Mouse (Mus musculus) cerebellum, postnatal 25 days (tissue): Measurements from ENCODE around the gene Agmat.
A peak's percentile ranks its signal among the peaks of the same experiment; 100 is the strongest.
"Not testable (repeated sequence)": the region's sequence is repeated elsewhere in the genome, so short reads cannot be mapped to it uniquely, and the experiment has no call there.

Source experiments
- DNase-seq, 2 experiments: peaks; one replicate each; pipeline ENCODE4 v3.0.0; 2021; ENCODE audit warnings: mixed read lengths in 2 of 2

The Agmat gene

GRCm38 (mm10) chr4:141736856-141737255, 9.6 kb upstream of the Agmat start:
- DNase-seq: no peak

- no peak for DNase-seq
These were observed 8.5 kb upstream of the Agmat start for GRCm38 (mm10) chr4:141738015-141738414.

GRCm38 (mm10) chr4:141741856-141742255, 4.6 kb upstream of the Agmat start:
- DNase-seq: no peak

GRCm38 (mm10) chr4:141742381-141742780, 4.1 kb upstream of the Agmat start:
- DNase-seq: no peak

- no peak for DNase-seq
These were observed 3.1 kb downstream of the Agmat start for GRCm38 (mm10) chr4:141749557-141749956.

- no peak for DNase-seq
These were observed 4.4 kb downstream of the Agmat start for GRCm38 (mm10) chr4:141750826-141751225.

GRCm38 (mm10) chr4:141751419-141752075, 5.1 kb downstream of the Agmat start:
- no peak for DNase-seq

- no peak for DNase-seq
These were observed 5.6 kb downstream of the Agmat start for GRCm38 (mm10) chr4:141752076-141752421.

GRCm38 (mm10) chr4:141755375-141755930, 9.0 kb downstream of the Agmat start:
- no peak for DNase-seq

- no peak for DNase-seq
These were observed 10.7 kb downstream of the Agmat start for GRCm38 (mm10) chr4:141757124-141757523.

- no peak for DNase-seq
These were observed 12.5 kb downstream of the Agmat start for GRCm38 (mm10) chr4:141758874-141759542.

- DNase-seq: no peak
These were observed 14.5 kb downstream of the Agmat start for GRCm38 (mm10) chr4:141760942-141761341.

GRCm38 (mm10) chr4:141762102-141762598, 15.7 kb downstream of the Agmat start:
- no peak for DNase-seq

- no peak for DNase-seq
These were observed 17.0 kb downstream of the Agmat start for GRCm38 (mm10) chr4:141763476-141763875.

- DNase-seq: no peak
These were observed 18.5 kb downstream of the Agmat start for GRCm38 (mm10) chr4:141765008-141765407.

- no peak for DNase-seq
These were observed 19.8 kb downstream of the Agmat start for GRCm38 (mm10) chr4:141766316-141766667.

- DNase-seq: peak; percentile 25 to 30
These were observed 20.3 kb downstream of the Agmat start for GRCm38 (mm10) chr4:141766668-141767352.

GRCm38 (mm10) chr4:141767353-141768036, 21.0 kb downstream of the Agmat start:
- peak; percentile 79 to 81 for DNase-seq

GRCm38 (mm10) chr4:141769501-141770160, 23.2 kb downstream of the Agmat start:
- DNase-seq: no peak

GRCm38 (mm10) chr4:141771823-141772222, 25.4 kb downstream of the Agmat start:
- DNase-seq: no peak

- DNase-seq: not testable (repeated sequence)
These were observed 26.5 kb downstream of the Agmat start for GRCm38 (mm10) chr4:141773019-141773418.

- no peak for DNase-seq
These were observed 33.4 kb downstream of the Agmat start for GRCm38 (mm10) chr4:141779828-141780227.
